Mouse (Mus musculus) bone marrow macrophage, adult 2 months (primary cell): Measurements from ENCODE around the gene Clec11a.

Experiments used
- CTCF ChIP-seq: IDR thresholded peaks from 2 replicates; pipeline ENCODE4 v1.5.1; 2012; ENCODE audit warnings: low read depth, mild to moderate bottlenecking, low read length, moderate library complexity
- POLR2A ChIP-seq: IDR thresholded peaks from 2 replicates; pipeline ENCODE4 v1.6.1; 2012; ENCODE audit warnings: mild to moderate bottlenecking, low read depth, low read length, borderline replicate concordance

DNA sequence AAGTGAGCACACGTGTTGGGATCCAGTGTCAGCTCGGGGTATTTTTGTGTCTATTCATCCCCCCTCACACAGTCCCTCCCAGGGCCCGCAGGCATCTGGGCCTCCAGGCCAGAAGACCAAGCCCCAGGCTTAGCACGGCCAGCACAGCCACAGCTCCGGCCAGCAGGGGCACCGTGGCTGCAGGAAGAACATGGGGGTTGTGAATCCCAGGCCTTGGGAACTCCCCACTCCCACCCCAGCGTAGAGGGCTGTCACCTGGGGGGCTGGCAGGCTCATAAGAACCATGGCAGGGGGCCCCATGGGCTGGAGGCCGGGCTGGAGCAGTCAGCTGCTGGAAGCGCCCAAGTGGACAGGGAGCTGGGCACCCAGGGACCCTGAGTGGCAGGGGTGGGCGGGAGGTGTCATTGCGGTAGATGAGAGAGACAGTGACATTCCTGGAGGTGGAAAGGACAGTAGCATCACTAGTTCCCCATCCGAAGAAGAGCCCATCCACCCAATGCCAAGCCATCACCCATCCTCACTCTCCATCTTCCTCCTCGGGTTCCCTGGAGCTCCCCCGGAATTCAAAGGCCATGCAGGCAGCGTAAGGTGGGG, 53.6 kb downstream of the Clec11a start:
- TF ChIP-seq POLR2A (no peak), CTCF (no peak)
